Mouse (Mus musculus): ENCODE data around the gene Dbx1. TPM values are rescaled to one million over a fixed set of nuclear protein-coding genes. Genes with fewer than 3 reads are reported as not detected.

Gene Dbx1
- polyA plus RNA-seq, 1 experiment from 2014 or later = not detected

DNA sequence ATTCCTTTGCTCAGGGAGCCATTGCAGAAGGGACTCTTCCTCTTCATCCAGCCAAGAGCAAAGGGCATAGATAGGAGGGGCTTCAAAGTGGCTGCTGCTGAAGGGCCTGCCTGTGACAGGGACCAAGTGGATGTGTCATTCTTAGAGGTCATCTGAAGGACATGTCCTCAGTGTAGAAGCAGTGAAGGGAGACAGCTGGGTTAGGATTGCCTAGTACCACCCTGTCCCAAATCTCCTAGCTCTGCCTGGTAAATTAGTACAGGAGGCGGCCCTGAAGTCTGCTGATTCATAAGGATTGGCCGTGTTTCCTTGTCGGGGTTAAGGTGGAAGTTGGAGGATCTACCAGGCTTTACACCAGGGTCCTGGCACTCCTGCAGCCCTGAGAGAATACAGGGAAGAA is 36.7 kb downstream of the Dbx1 start:
- Histone ChIP-seq H3K4me3 (ENCODE audit: low read length) (no peak overlapping the region), H3K27me3 (replicated peaks; ENCODE audit: control insufficient read depth, insufficient read depth, low read length) (no peaks in the 10 kb centered on the region), H3K4me1 (ENCODE audit: control insufficient read depth, insufficient read depth, low read length) (no peaks in the 10 kb centered on the region), H3K27ac (ENCODE audit: low read length) (no peak overlapping the region), H3K36me3 (ENCODE audit: control insufficient read depth, insufficient read depth, low read length) (peaks cover 16% of the 10 kb centered on the region), H3K9ac (ENCODE audit: low read depth, low read length) (no peak overlapping the region), H3K4me2 (ENCODE audit: low read depth, low read length) (no peak overlapping the region), H3K9me3 (ENCODE audit: control insufficient read depth, low read length) (no peaks in the 10 kb centered on the region)
- no peak for ATAC-seq
- 90% methylated on average over 3 of the region's 3 CpGs for WGBS

DNA sequence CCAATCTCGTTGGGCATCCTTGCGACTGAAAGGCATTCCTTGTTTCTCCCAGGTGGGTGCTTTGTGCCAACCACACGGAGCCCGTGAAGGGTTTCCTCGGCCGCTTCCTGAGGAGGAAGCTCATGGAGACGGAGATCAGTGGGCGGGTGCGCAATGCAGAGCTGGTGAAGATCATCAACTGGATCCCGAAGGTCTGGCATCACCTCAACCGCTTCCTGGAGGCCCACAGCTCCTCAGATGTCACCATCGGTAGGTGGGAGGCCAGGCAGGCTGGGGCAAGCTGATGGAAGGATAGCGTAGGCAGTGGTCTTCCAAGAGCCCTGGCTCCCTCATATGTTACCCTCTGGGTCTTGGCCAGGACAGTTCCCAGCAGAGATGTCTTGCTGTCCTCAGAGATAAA is 38.4 kb downstream of the Dbx1 start:
- WGBS = 93% methylated on average over 13 of the region's 13 CpGs
- H3K4me3 ChIP-seq (ENCODE audit: low read length) = no peak overlapping the region
- no peaks in the 10 kb centered on the region for H3K4me1 ChIP-seq (ENCODE audit: control insufficient read depth, insufficient read depth, low read length)
- H3K27ac ChIP-seq (ENCODE audit: low read length) = no peak overlapping the region
- no peaks in the 10 kb centered on the region for H3K9me3 ChIP-seq (ENCODE audit: control insufficient read depth, low read length)
- H3K27me3 ChIP-seq (replicated peaks; ENCODE audit: control insufficient read depth, insufficient read depth, low read length) = no peaks in the 10 kb centered on the region
- H3K9ac ChIP-seq (ENCODE audit: low read depth, low read length) = no peak overlapping the region
- H3K4me2 ChIP-seq (ENCODE audit: low read depth, low read length) = no peak overlapping the region
- H3K36me3 ChIP-seq (ENCODE audit: control insufficient read depth, insufficient read depth, low read length) = peaks cover 21% of the 10 kb centered on the region
- ATAC-seq = no peak

DNA sequence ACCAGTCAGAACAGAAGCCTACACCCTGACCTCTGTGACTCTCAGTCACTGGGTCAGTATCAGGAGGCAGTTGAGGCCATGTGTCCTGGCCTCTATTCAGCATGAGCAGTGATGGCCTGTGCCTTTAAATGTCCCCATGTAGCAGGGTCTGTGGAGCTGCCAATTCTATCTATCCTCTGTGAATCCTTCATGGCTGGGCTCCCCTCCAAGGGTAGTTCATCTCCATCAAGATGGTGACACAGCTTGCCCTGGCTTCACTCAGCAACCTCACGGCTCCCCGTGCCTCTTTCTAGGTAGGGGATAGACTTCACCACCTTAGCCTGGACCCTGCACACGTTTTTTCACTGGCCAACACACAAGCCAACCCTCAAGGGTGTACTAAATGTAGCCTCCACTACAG is 38.9 kb downstream of the Dbx1 start:
- Histone ChIP-seq H3K4me2 (ENCODE audit: low read depth, low read length) (no peak overlapping the region), H3K36me3 (ENCODE audit: control insufficient read depth, insufficient read depth, low read length) (peaks cover 17% of the 10 kb centered on the region), H3K4me3 (ENCODE audit: low read length) (no peak overlapping the region), H3K27ac (ENCODE audit: low read length) (no peak overlapping the region), H3K9me3 (ENCODE audit: control insufficient read depth, low read length) (no peaks in the 10 kb centered on the region), H3K4me1 (ENCODE audit: control insufficient read depth, insufficient read depth, low read length) (no peaks in the 10 kb centered on the region), H3K27me3 (replicated peaks; ENCODE audit: control insufficient read depth, insufficient read depth, low read length) (no peaks in the 10 kb centered on the region), H3K9ac (ENCODE audit: low read depth, low read length) (no peak overlapping the region)
- no peak for ATAC-seq
- 88% methylated on average over 3 of the region's 3 CpGs for WGBS

GRCm38 (mm10) chr7:49589635-49590034 is 47.0 kb downstream of the Dbx1 start:
- no peak overlapping the region for H3K4me3 ChIP-seq (ENCODE audit: low read length)
- H3K27me3 ChIP-seq (replicated peaks; ENCODE audit: control insufficient read depth, insufficient read depth, low read length) = no peaks in the 10 kb centered on the region
- H3K4me2 ChIP-seq (ENCODE audit: low read depth, low read length) = no peak overlapping the region
- H3K4me1 ChIP-seq (ENCODE audit: control insufficient read depth, insufficient read depth, low read length) = no peaks in the 10 kb centered on the region
- ATAC-seq = no peak
- H3K9ac ChIP-seq (ENCODE audit: low read depth, low read length) = no peak overlapping the region
- 88% methylated on average over 8 of the region's 8 CpGs for WGBS
- no peaks in the 10 kb centered on the region for H3K9me3 ChIP-seq (ENCODE audit: control insufficient read depth, low read length)
- H3K36me3 ChIP-seq (ENCODE audit: control insufficient read depth, insufficient read depth, low read length) = peaks cover 23% of the 10 kb centered on the region
- no peak overlapping the region for H3K27ac ChIP-seq (ENCODE audit: low read length)

GRCm38 (mm10) chr7:49586530-49587120 is 50.0 kb downstream of the Dbx1 start:
- no peak for ATAC-seq
- Histone ChIP-seq H3K36me3 (ENCODE audit: control insufficient read depth, insufficient read depth, low read length) (peaks cover 26% of the 10 kb centered on the region), H3K27me3 (replicated peaks; ENCODE audit: control insufficient read depth, insufficient read depth, low read length) (no peaks in the 10 kb centered on the region), H3K9me3 (ENCODE audit: control insufficient read depth, low read length) (no peaks in the 10 kb centered on the region), H3K9ac (ENCODE audit: low read depth, low read length) (no peak overlapping the region), H3K4me1 (ENCODE audit: control insufficient read depth, insufficient read depth, low read length) (no peaks in the 10 kb centered on the region), H3K4me2 (ENCODE audit: low read depth, low read length) (no peak overlapping the region), H3K4me3 (ENCODE audit: low read length) (no peak overlapping the region), H3K27ac (ENCODE audit: low read length) (no peak overlapping the region)
- 81% methylated on average over 5 of the region's 5 CpGs for WGBS

- Histone ChIP-seq H3K27me3 (replicated peaks; ENCODE audit: control insufficient read depth, insufficient read depth, low read length) (no peaks in the 10 kb centered on the region), H3K4me3 (ENCODE audit: low read length) (no peak overlapping the region), H3K9me3 (ENCODE audit: control insufficient read depth, low read length) (no peaks in the 10 kb centered on the region), H3K4me2 (ENCODE audit: low read depth, low read length) (no peak overlapping the region), H3K9ac (ENCODE audit: low read depth, low read length) (no peak overlapping the region), H3K27ac (ENCODE audit: low read length) (no peak overlapping the region), H3K4me1 (ENCODE audit: control insufficient read depth, insufficient read depth, low read length) (no peaks in the 10 kb centered on the region), H3K36me3 (ENCODE audit: control insufficient read depth, insufficient read depth, low read length) (peaks cover 26% of the 10 kb centered on the region)
- ATAC-seq = no peak
- 92% methylated on average over 6 of the region's 6 CpGs for WGBS
These were observed 53.5 kb downstream of the Dbx1 start for GRCm38 (mm10) chr7:49583176-49583575.

DNA sequence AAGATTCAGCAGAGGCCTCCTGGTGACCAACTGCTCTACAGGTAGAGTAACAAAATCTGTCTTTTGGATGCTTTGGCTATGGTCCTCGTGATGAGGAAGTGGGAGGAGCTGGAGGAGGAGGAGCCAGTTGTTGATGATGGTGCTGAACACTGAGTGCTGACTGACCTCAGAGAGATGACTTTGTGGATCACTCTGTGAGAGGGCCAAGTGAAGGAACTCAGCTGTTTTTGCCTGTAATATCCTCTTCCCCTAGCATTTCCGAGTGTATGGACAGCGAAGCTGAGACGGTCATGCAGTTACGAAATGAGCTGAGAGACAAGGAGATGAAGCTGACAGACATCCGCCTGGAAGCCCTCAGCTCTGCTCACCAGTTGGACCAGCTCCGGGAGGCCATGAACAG is 54.1 kb downstream of the Dbx1 start:
- Histone ChIP-seq H3K27me3 (replicated peaks; ENCODE audit: control insufficient read depth, insufficient read depth, low read length) (no peaks in the 10 kb centered on the region), H3K27ac (ENCODE audit: low read length) (no peak overlapping the region), H3K9ac (ENCODE audit: low read depth, low read length) (no peak overlapping the region), H3K36me3 (ENCODE audit: control insufficient read depth, insufficient read depth, low read length) (peaks cover 20% of the 10 kb centered on the region), H3K9me3 (ENCODE audit: control insufficient read depth, low read length) (no peaks in the 10 kb centered on the region), H3K4me2 (ENCODE audit: low read depth, low read length) (no peak overlapping the region), H3K4me1 (ENCODE audit: control insufficient read depth, insufficient read depth, low read length) (no peaks in the 10 kb centered on the region), H3K4me3 (ENCODE audit: low read length) (no peak overlapping the region)
- WGBS = 79% methylated on average over 7 of the region's 7 CpGs
- ATAC-seq = no peak

- H3K4me3 ChIP-seq (ENCODE audit: low read length) = no peak overlapping the region
- no peak overlapping the region for H3K4me2 ChIP-seq (ENCODE audit: low read depth, low read length)
- no peaks in the 10 kb centered on the region for H3K9me3 ChIP-seq (ENCODE audit: control insufficient read depth, low read length)
- H3K27ac ChIP-seq (ENCODE audit: low read length) = no peak overlapping the region
- no peak for ATAC-seq
- H3K9ac ChIP-seq (ENCODE audit: low read depth, low read length) = no peak overlapping the region
- no peaks in the 10 kb centered on the region for H3K27me3 ChIP-seq (replicated peaks; ENCODE audit: control insufficient read depth, insufficient read depth, low read length)
- 91% methylated on average over 2 of the region's 2 CpGs for WGBS
- H3K36me3 ChIP-seq (ENCODE audit: control insufficient read depth, insufficient read depth, low read length) = peaks cover 22% of the 10 kb centered on the region
- no peaks in the 10 kb centered on the region for H3K4me1 ChIP-seq (ENCODE audit: control insufficient read depth, insufficient read depth, low read length)
These were observed 54.7 kb downstream of the Dbx1 start for GRCm38 (mm10) chr7:49581951-49582350.

Measured in intestine, embryonic 16.5 days (tissue).